Mouse (Mus musculus) right cerebral cortex, postnatal 14 days (tissue): ENCODE results near the gene Abhd2.

Experiments used
- DNase-seq: peaks from one replicate; pipeline ENCODE4 v3.0.0; 2022

The Abhd2 gene

GRCm38 (mm10) chr7:79387991-79388390 lies 115.0 kb downstream of the Abhd2 start:
- DNase-seq: no peak

GRCm38 (mm10) chr7:79388671-79389206 lies 115.7 kb downstream of the Abhd2 start:
- DNase-seq: no peak

GRCm38 (mm10) chr7:79390141-79390708 lies 117.2 kb downstream of the Abhd2 start:
- no peak for DNase-seq

- no peak for DNase-seq
Observed at GRCm38 (mm10) chr7:79391471-79391870, 118.5 kb downstream of the Abhd2 start.

- peak; percentile 99 for DNase-seq
Observed at GRCm38 (mm10) chr7:79391883-79392649, 119.1 kb downstream of the Abhd2 start, which contains the start of gene Fanci. TSS of gene Fanci (plus strand) at chr7:79391929.

- DNase-seq: no peak
Observed at GRCm38 (mm10) chr7:79392860-79393513, 120.0 kb downstream of the Abhd2 start.

- no peak for DNase-seq
Observed at GRCm38 (mm10) chr7:79393924-79394323, 120.9 kb downstream of the Abhd2 start.

- no peak for DNase-seq
Observed at GRCm38 (mm10) chr7:79394666-79395065, 121.7 kb downstream of the Abhd2 start.

- DNase-seq: no peak
Observed at GRCm38 (mm10) chr7:79395186-79395585, 122.2 kb downstream of the Abhd2 start.

- DNase-seq: no peak
Observed at GRCm38 (mm10) chr7:79397446-79397963, 124.5 kb downstream of the Abhd2 start.

GRCm38 (mm10) chr7:79398426-79398825 lies 125.4 kb downstream of the Abhd2 start:
- no peak for DNase-seq

- no peak for DNase-seq
Observed at GRCm38 (mm10) chr7:79398971-79399370, 126.0 kb downstream of the Abhd2 start.

- DNase-seq: no peak
Observed at GRCm38 (mm10) chr7:79400296-79400695, 127.3 kb downstream of the Abhd2 start.

- no peak for DNase-seq
Observed at GRCm38 (mm10) chr7:79414449-79415375, 141.7 kb downstream of the Abhd2 start.
